Mouse (Mus musculus): Measurements from ENCODE around the gene Gm20388.

DNA sequence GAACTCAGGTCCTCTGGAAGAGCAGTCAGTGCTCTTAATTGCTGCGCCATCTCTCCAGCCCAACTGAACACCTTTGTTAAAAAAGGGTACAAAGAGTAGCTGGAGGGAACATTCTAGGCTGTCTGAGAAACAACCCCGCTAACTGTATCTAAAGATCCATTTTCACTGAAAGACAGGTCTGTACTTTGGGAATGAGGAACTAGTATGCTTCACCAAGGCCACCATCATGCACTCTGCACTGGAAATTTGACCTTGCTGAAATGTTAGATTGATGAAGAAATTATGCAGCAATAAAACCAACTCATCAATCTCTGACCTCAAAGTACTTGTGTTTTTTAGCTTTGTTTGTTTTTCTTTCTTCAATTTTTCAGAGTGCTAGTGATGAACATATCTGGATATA, 3113.6 kb downstream of the Gm20388 start:
- TF ChIP-seq GATA1 (IDR thresholded peaks at IDR 0.05; ENCODE audit: low read length): no peak
- TF ChIP-seq TAL1 (IDR thresholded peaks at IDR 0.05; ENCODE audit: low read length): no peak

Data from erythroblast, embryonic 14.5 days (primary cell).